Mouse (Mus musculus) lung, postnatal 0 days (tissue): ENCODE data around the gene Nbea.

Source experiments
- CTCF ChIP-seq: IDR thresholded peaks from 2 replicates; pipeline ENCODE4 v1.5.1; 2016; ENCODE audit warnings: antibody characterized with exemption, mild to moderate bottlenecking
- EP300 ChIP-seq: IDR thresholded peaks from 2 replicates; pipeline ENCODE4 v1.6.1; 2016; ENCODE audit warnings: antibody characterized with exemption, mild to moderate bottlenecking, control low read depth

DNA sequence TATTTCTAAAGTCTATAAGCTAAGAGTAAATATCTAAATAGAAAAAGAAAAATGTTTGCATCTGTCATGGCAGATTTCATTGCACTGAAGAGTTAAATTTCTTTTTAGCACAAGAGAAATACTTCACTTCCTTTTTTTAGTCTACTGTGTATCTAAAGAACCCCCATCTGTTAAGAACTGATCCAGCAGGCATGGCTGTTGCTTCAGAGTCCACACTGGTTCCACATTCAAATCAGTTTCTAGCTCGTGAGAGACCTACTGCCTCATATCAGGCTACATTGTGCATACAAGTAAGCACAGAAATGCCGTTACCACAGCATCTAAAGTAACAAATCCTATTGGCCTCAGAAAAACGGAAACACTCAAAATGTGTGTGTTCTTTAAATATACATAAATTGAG, 2.5 kb downstream of the Nbea start:
- TF ChIP-seq EP300 (no peak), CTCF (no peak)
